ENCODE assay signal across 9 mouse cellular contexts in genomic region chr1:93100243-93100575, GRCm38 (mm10). TPM values are rescaled to one million over a fixed set of nuclear protein-coding genes. Genes with fewer than 3 reads are reported as not detected.
DNase-seq lines count a peak whose midpoint lies in the region; ATAC-seq and TF ChIP-seq lines count a peak whose summit lies in the region.
"Had no signal": no experiment of that assay in that cellular context is flagged by ENCODE, and none has a peak within 500 bp of the region (broad histone marks: within the 10 kb centered on the region; RNA-seq: fewer than 3 reads in every experiment).

No protein-coding gene starts in this region.

- peak overlapping the region; percentile 96 for H3K4me2 ChIP-seq in heart, embryonic 12.5 days
- peak overlapping the region; percentile 92 for H3K4me2 ChIP-seq in forebrain, embryonic 11.5 days (ENCODE audit: low read depth, low read length, severe bottlenecking)
- peak overlapping the region; percentile 92 for H3K4me2 ChIP-seq in kidney, embryonic 16.5 days (replicated peaks; ENCODE audit: low read depth, low read length)
- peak overlapping the region; percentile 91 for H3K4me2 ChIP-seq in midbrain, postnatal 0 days (ENCODE audit: low read depth, low read length, poor library complexity, severe bottlenecking)

- H3K27me3 ChIP-seq in heart, embryonic 12.5 days (replicated peaks) = peaks cover 81% of the 10 kb centered on the region
- no peaks in the 10 kb centered on the region; the same call in 1 of the 2 replicates for H3K27me3 ChIP-seq in forebrain, embryonic 11.5 days (ENCODE audit: control insufficient read depth, insufficient read depth, low read length)
- peaks cover 52% of the 10 kb centered on the region for H3K27me3 ChIP-seq in kidney, embryonic 16.5 days (ENCODE audit: insufficient read depth, low read length)
- no peaks in the 10 kb centered on the region for H3K27me3 ChIP-seq in midbrain, postnatal 0 days (ENCODE audit: insufficient read depth, low read length)

- no peak overlapping the region for H3K27ac ChIP-seq in heart, embryonic 12.5 days (ENCODE audit: poor library complexity, severe bottlenecking)
- H3K27ac ChIP-seq in forebrain, embryonic 11.5 days (ENCODE audit: low read depth, low read length) = no peak overlapping the region
- no peak overlapping the region for H3K27ac ChIP-seq in kidney, embryonic 16.5 days (ENCODE audit: low read length)
- H3K27ac ChIP-seq in midbrain, postnatal 0 days (ENCODE audit: low read depth, low read length) = peak overlapping the region; percentile 96

- TF ChIP-seq CTCF in midbrain, postnatal 0 days (IDR thresholded peaks at IDR 0.05) = no peak

- intact Hi-C loops in heart, postnatal 10 days (cut with DNase I) = no loop called here

- no peaks in the 10 kb centered on the region for H3K9me3 ChIP-seq in heart, embryonic 12.5 days (replicated peaks)
- no peaks in the 10 kb centered on the region for H3K9me3 ChIP-seq in forebrain, embryonic 11.5 days (ENCODE audit: control insufficient read depth, low read length)
- H3K9me3 ChIP-seq in kidney, embryonic 16.5 days (ENCODE audit: low read length) = no peaks in the 10 kb centered on the region
- no peaks in the 10 kb centered on the region for H3K9me3 ChIP-seq in midbrain, postnatal 0 days (ENCODE audit: low read length)

- H3K9ac ChIP-seq in heart, embryonic 12.5 days = peak overlapping the region; percentile 62
- H3K9ac ChIP-seq in forebrain, embryonic 11.5 days (ENCODE audit: low read length) = peak overlapping the region; percentile 75
- H3K9ac ChIP-seq in kidney, embryonic 16.5 days (replicated peaks; ENCODE audit: low read length) = peak overlapping the region; percentile 59
- H3K9ac ChIP-seq in midbrain, postnatal 0 days (replicated peaks; ENCODE audit: low read length, poor library complexity, severe bottlenecking) = peak overlapping the region; percentile 97

- no peak for DNase-seq in heart, postnatal 10 days
- DNase-seq in adrenal gland, postnatal 10 days = peak; percentile 42
- no peak for DNase-seq in forebrain, embryonic 11.5 days (ENCODE audit: low spot score)
- DNase-seq in midbrain, postnatal 0 days (ENCODE audit: low spot score) = no peak
- no peak for DNase-seq in urinary bladder, adult 2 months (ENCODE audit: low spot score)

- H3K4me1 ChIP-seq in heart, embryonic 12.5 days (replicated peaks) = peaks cover 18% of the 10 kb centered on the region
- peaks cover 9% of the 10 kb centered on the region; the same call in 1 of the 2 replicates for H3K4me1 ChIP-seq in forebrain, embryonic 11.5 days (replicated peaks; ENCODE audit: control insufficient read depth, insufficient read depth, low read length)
- peaks cover 20% of the 10 kb centered on the region for H3K4me1 ChIP-seq in kidney, embryonic 16.5 days (ENCODE audit: insufficient read depth, low read length)
- H3K4me1 ChIP-seq in midbrain, postnatal 0 days (ENCODE audit: insufficient read depth, low read length) = peaks cover 15% of the 10 kb centered on the region

- no peaks in the 10 kb centered on the region for H3K36me3 ChIP-seq in heart, embryonic 12.5 days
- no peaks in the 10 kb centered on the region; the same call in 1 of the 2 replicates for H3K36me3 ChIP-seq in forebrain, embryonic 11.5 days (ENCODE audit: control insufficient read depth, insufficient read depth, low read length)
- H3K36me3 ChIP-seq in kidney, embryonic 16.5 days (ENCODE audit: insufficient read depth, low read length) = no peaks in the 10 kb centered on the region
- H3K36me3 ChIP-seq in midbrain, postnatal 0 days (ENCODE audit: insufficient read depth, low read length) = peaks cover 5% of the 10 kb centered on the region; the same call in 1 of the 2 replicates

- H3K4me3 ChIP-seq in heart, embryonic 12.5 days = peak overlapping the region; percentile 58
- peak overlapping the region; percentile 59 for H3K4me3 ChIP-seq in forebrain, embryonic 11.5 days (ENCODE audit: low read depth, low read length)
- peak overlapping the region; percentile 56 for H3K4me3 ChIP-seq in kidney, embryonic 16.5 days (ENCODE audit: low read length)
- peak overlapping the region; percentile 83 for H3K4me3 ChIP-seq in midbrain, postnatal 0 days (ENCODE audit: low read depth, low read length)

- WGBS in heart, embryonic 12.5 days = 4% methylated on average over 18 of the region's 18 CpGs
- 2% methylated on average over 18 of the region's 18 CpGs for WGBS in forebrain, embryonic 11.5 days
- under 1% methylated on average over 18 of the region's 18 CpGs for WGBS in kidney, embryonic 16.5 days
- under 1% methylated on average over 18 of the region's 18 CpGs for WGBS in midbrain, postnatal 0 days

- no peak for ATAC-seq in heart, embryonic 12.5 days (ENCODE audit: insufficient number of reproducible peaks, low FRiP score)
- peak; percentile 4; the same call in 1 of the 2 replicates for ATAC-seq in forebrain, embryonic 11.5 days (replicated peaks; ENCODE audit: low FRiP score)
- no peak for ATAC-seq in kidney, embryonic 16.5 days (ENCODE audit: low FRiP score, low TSS enrichment)
- peak; percentile 0; the same call in 1 of the 2 replicates for ATAC-seq in midbrain, postnatal 0 days (ENCODE audit: low FRiP score)
- no peak for ATAC-seq in monocyte, adult 5-6 weeks (replicated peaks; ENCODE audit: insufficient number of reproducible peaks, low FRiP score, low TSS enrichment, poor library complexity, severe bottlenecking)

RNA-seq across cellular contexts. Expression of gene Kif1a, which starts 1.5 kb away (rescaled TPM):
- polyA plus RNA-seq in heart, embryonic 12.5 days (2016; fragmentation: Nextera tagmentation; extraction: Ambion mirVana) = 7.4 and 7.7 TPM in 2 replicates
- total RNA-seq in heart, postnatal 10 days (2021) = 1 to 10 TPM; 3.1 to 3.4 TPM
- 10 to 100 TPM; 15.6 to 29.2 TPM for total RNA-seq in adrenal gland, postnatal 10 days (2021)
- polyA plus RNA-seq in forebrain, embryonic 11.5 days (2014; fragmentation: Nextera tagmentation; extraction: Ambion mirVana) = 79.7 and 86.0 TPM in 2 replicates
- polyA plus RNA-seq in kidney, embryonic 16.5 days (2015; fragmentation: Nextera tagmentation; extraction: Ambion mirVana) = 7.4 and 11.6 TPM in 2 replicates
- total RNA-seq in midbrain, postnatal 0 days (2014; rRNA removed) = 677 and 686 TPM in 2 replicates
- polyA plus RNA-seq in midbrain, postnatal 0 days (2015; fragmentation: Nextera tagmentation; extraction: Ambion mirVana) = 690 and 716 TPM in 2 replicates
- not detected in 3 replicates for total RNA-seq in monocyte, adult 5-6 weeks (2017)
- polyA plus RNA-seq in urinary bladder, adult 2 months (2012; rRNA removed) = 3.3 and 5.0 TPM in 2 replicates

RNA-seq across cellular contexts. Expression of gene Agxt, which starts 34.8 kb away (rescaled TPM):
- not detected in 2 replicates for polyA plus RNA-seq in heart, embryonic 12.5 days (2016; fragmentation: Nextera tagmentation; extraction: Ambion mirVana)
- total RNA-seq in heart, postnatal 10 days (2021) = not detected
- 10 to 100 TPM; 20.0 to 46.3 TPM for total RNA-seq in adrenal gland, postnatal 10 days (2021)
- not detected in 2 replicates for polyA plus RNA-seq in forebrain, embryonic 11.5 days (2014; fragmentation: Nextera tagmentation; extraction: Ambion mirVana)
- 0.32 TPM in 1 of 2 replicates, not detected in the other for polyA plus RNA-seq in kidney, embryonic 16.5 days (2015; fragmentation: Nextera tagmentation; extraction: Ambion mirVana)
- not detected in 2 replicates for total RNA-seq in midbrain, postnatal 0 days (2014; rRNA removed)
- polyA plus RNA-seq in midbrain, postnatal 0 days (2015; fragmentation: Nextera tagmentation; extraction: Ambion mirVana) = not detected in 2 replicates
- not detected in 3 replicates for total RNA-seq in monocyte, adult 5-6 weeks (2017)
- not detected in 2 replicates for polyA plus RNA-seq in urinary bladder, adult 2 months (2012; rRNA removed)
- polyA plus RNA-seq: spleen, adult 2 months had no signal

Comparison
In these comparisons a context has a peak if more than half of its experiments do, and no peak if none do; other contexts are left out.
1. ATAC-seq: peak in forebrain, embryonic 11.5 days (single experiment) and midbrain, postnatal 0 days (single experiment); none in heart, embryonic 12.5 days (single experiment), kidney, embryonic 16.5 days (single experiment) and monocyte, adult 5-6 weeks (single experiment).
2. Peak in every context shown above with its lines, with median percentiles within 50 percentile points of each other: H3K4me2 ChIP-seq, H3K4me3 ChIP-seq and H3K9ac ChIP-seq.